In the genomic region with DNA sequence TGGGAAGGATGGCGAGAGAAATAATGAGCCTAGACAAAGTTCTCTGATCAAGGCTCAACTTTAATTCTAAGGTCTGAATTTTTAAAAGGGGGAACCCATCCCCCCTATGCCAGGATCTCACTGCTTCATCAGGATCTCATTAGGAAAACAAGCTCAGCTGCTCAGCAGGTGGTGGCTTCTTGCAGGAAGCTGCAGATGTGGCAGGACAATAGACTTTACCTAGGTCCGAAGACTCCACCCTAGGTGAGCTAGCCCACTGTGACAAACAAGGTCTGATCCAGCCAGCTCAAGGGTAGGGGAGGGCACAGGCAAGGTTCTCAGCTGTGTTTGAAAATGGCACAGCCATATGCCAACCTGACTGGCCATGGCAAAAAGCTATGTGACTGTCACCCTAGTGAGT, we compare ENCODE assay signal across 21 mouse cellular contexts.
DNase-seq lines count a peak whose midpoint lies in the region; ATAC-seq lines count a peak whose summit lies in the region.
"Had no signal": no experiment of that assay in that cellular context is flagged by ENCODE, and none has a peak within 500 bp of the region (broad histone marks: within the 10 kb centered on the region; RNA-seq: fewer than 3 reads in every experiment).

No protein-coding gene starts in this region.

- peak; percentile 89 for DNase-seq in ES-CJ7 (ENCODE audit: low read depth, low spot score)
- DNase-seq in R1 (ENCODE audit: low read depth, low spot score) = peak; percentile 78
- no peak for DNase-seq in spleen, adult 12 weeks (ENCODE audit: low spot score)
- DNase-seq in embryo, embryonic 10 days (ENCODE audit: low spot score) = no peak
- DNase-seq in liver, embryonic 11.5 days (ENCODE audit: low spot score) = no peak
- DNase-seq: adrenal gland, postnatal 10 days; adrenal gland, postnatal 25 days; cerebellum, adult 11 months; cerebellum, adult 18-20 months; cerebellum, adult 8-10 months; cerebellum, adult 9-11 months; cerebellum, postnatal 14 days; cerebellum, postnatal 36 days; forebrain, postnatal 0 days had no signal

- no peaks in the 10 kb centered on the region for H3K36me3 ChIP-seq in liver, embryonic 11.5 days (ENCODE audit: control insufficient read depth, insufficient read depth, low read length)
- H3K36me3 ChIP-seq: embryonic facial prominence, embryonic 10.5 days; embryonic facial prominence, embryonic 12.5 days; forebrain, embryonic 15.5 days; G1E had no signal

- no peaks in the 10 kb centered on the region for H3K27me3 ChIP-seq in liver, embryonic 11.5 days (replicated peaks; ENCODE audit: control insufficient read depth, insufficient read depth, low read length)
- H3K27me3 ChIP-seq: embryonic facial prominence, embryonic 12.5 days; forebrain, embryonic 13.5 days; forebrain, embryonic 15.5 days; Patski had no signal

- H3K9ac ChIP-seq in liver, embryonic 11.5 days (ENCODE audit: low read depth, low read length) = no peak overlapping the region
- H3K9ac ChIP-seq: embryonic facial prominence, embryonic 12.5 days; forebrain, embryonic 13.5 days; forebrain, embryonic 15.5 days; forebrain, postnatal 0 days had no signal

- no peak for ATAC-seq in liver, embryonic 11.5 days (replicated peaks; ENCODE audit: low FRiP score)
- ATAC-seq: activated CD4-positive, CD25-positive, alpha-beta regulatory T cell, adult 4 months; forebrain, embryonic 13.5 days; forebrain, embryonic 15.5 days; forebrain, postnatal 0 days; Patski had no signal

- no peak overlapping the region for H3K4me3 ChIP-seq in liver, embryonic 11.5 days (ENCODE audit: low read depth, low read length)
- H3K4me3 ChIP-seq: embryonic facial prominence, embryonic 10.5 days; embryonic facial prominence, embryonic 12.5 days; forebrain, embryonic 13.5 days; forebrain, embryonic 15.5 days had no signal

- 69% methylated on average over 2 of the region's 2 CpGs for WGBS in liver, embryonic 11.5 days

- no peaks in the 10 kb centered on the region for H3K4me1 ChIP-seq in liver, embryonic 11.5 days (replicated peaks; ENCODE audit: control insufficient read depth, insufficient read depth, low read length)
- H3K4me1 ChIP-seq: embryonic facial prominence, embryonic 12.5 days; forebrain, embryonic 13.5 days; forebrain, embryonic 15.5 days had no signal

- H3K27ac ChIP-seq in liver, embryonic 11.5 days (ENCODE audit: low read depth, low read length) = no peak overlapping the region
- H3K27ac ChIP-seq: embryonic facial prominence, embryonic 10.5 days; embryonic facial prominence, embryonic 12.5 days; forebrain, embryonic 13.5 days; forebrain, embryonic 15.5 days had no signal

- H3K9me3 ChIP-seq in liver, embryonic 11.5 days (ENCODE audit: control insufficient read depth, low read length) = no peaks in the 10 kb centered on the region
- H3K9me3 ChIP-seq: embryonic facial prominence, embryonic 10.5 days; embryonic facial prominence, embryonic 12.5 days; forebrain, embryonic 13.5 days; forebrain, embryonic 15.5 days; G1E had no signal

- no peak overlapping the region for H3K4me2 ChIP-seq in liver, embryonic 11.5 days
- H3K4me2 ChIP-seq: embryonic facial prominence, embryonic 12.5 days; forebrain, embryonic 13.5 days; forebrain, embryonic 15.5 days had no signal

Comparison
In these comparisons a context has a peak if more than half of its experiments do, and no peak if none do; other contexts are left out.
1. DNase-seq: peak in ES-CJ7 (single experiment) and R1 (single experiment); none in spleen, adult 12 weeks (single experiment), embryo, embryonic 10 days (single experiment) and liver, embryonic 11.5 days (single experiment).